Mouse (Mus musculus): ENCODE data around the gene Thada. TPM values are rescaled to one million over a fixed set of nuclear protein-coding genes. Genes with fewer than 3 reads are reported as not detected.
A peak's percentile ranks its signal among the peaks of the same experiment; 100 is the strongest.
"Not testable (repeated sequence)": the region's sequence is repeated elsewhere in the genome, so short reads cannot be mapped to it uniquely, and the experiment has no call there.

The Thada gene
- polyA plus RNA-seq, 1 experiment from 2014 or later, result 7.9 TPM

GRCm38 (mm10) chr17:84190885-84191284 lies 275.1 kb downstream of the Thada start:
- Histone ChIP-seq H3K27me3 (no peaks in the 10 kb centered on the region), H3K4me3 (replicated peaks) (no peak overlapping the region), H3K27ac (replicated peaks) (0 out of 2 replicates have a peak overlapping the region, but pooled peaks have one; percentile 25), H3K9ac (no peak overlapping the region), H3K36me3 (peaks cover 19% of the 10 kb centered on the region), H3K9me3 (replicated peaks) (no peaks in the 10 kb centered on the region), H3K4me1 (peaks cover 33% of the 10 kb centered on the region), H3K4me2 (replicated peaks) (no peak overlapping the region)
- 20% methylated on average over 8 of the region's 8 CpGs for WGBS
- ATAC-seq (ENCODE audit: insufficient number of reproducible peaks, low FRiP score, low TSS enrichment, low read depth), result no peak

DNA sequence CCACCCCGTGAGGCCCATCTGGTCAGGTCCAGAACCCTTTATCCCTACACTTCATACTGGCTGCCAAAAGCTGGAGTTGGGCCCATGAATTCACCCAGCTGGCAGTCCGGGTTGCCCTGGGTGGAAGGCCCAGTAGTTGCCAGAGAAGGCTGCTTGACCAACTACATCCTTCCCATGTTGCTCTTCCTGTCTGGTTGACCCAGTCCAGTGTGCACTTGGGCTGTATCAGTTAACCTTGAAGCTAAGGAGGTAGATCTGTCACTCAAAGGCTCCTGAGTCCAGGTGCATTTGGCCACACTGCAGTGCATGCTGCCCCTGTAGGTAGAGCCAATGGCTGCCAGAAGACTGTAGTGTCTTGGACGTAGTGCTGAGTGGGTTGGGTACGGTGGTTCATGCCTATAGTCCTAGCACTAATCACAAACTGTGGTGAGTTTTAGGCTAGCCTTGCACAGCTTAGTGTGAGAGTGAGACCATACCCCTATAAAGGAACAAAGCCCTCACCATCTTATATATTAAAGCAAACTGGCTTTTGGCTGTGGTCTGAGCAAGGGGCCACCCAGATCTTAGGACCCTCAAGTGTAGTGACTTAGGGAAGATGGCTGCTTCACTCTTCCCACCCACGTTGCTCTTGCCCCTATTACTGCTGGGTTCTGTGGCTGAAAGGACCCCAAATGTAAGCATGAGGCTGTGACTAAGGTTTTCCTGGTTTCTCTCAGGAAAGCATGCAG lies 276.7 kb downstream of the Thada start:
- Histone ChIP-seq H3K4me2 (replicated peaks) (peak overlapping the region; percentile 89), H3K36me3 (peaks cover 19% of the 10 kb centered on the region), H3K4me1 (peaks cover 30% of the 10 kb centered on the region), H3K27ac (replicated peaks) (peak overlapping the region; percentile 98), H3K4me3 (replicated peaks) (peak overlapping the region; percentile 64; the same call in 1 of the 2 replicates), H3K9ac (no peak overlapping the region), H3K27me3 (no peaks in the 10 kb centered on the region), H3K9me3 (replicated peaks) (no peaks in the 10 kb centered on the region)
- no peak for ATAC-seq (ENCODE audit: insufficient number of reproducible peaks, low FRiP score, low TSS enrichment, low read depth)
- WGBS, result 73% methylated on average over 5 of the region's 5 CpGs

- H3K36me3 ChIP-seq, result peaks cover 19% of the 10 kb centered on the region
- 3% methylated on average over 37 of the region's 38 CpGs for WGBS
Observed at GRCm38 (mm10) chr17:84188374-84188961, 277.5 kb downstream of the Thada start.

GRCm38 (mm10) chr17:84187727-84188373 lies 278.2 kb downstream of the Thada start, which contains the start of gene Zfp36l2:
TSS of gene Zfp36l2 (minus strand) at chr17:84187947.
- under 1% methylated on average over 68 of the region's 76 CpGs for WGBS
- no peaks in the 10 kb centered on the region for H3K9me3 ChIP-seq (replicated peaks)
- ATAC-seq (ENCODE audit: insufficient number of reproducible peaks, low FRiP score, low TSS enrichment, low read depth), result peak; percentile 92

More at GRCm38 (mm10) chr17:84188374-84188961, 277.5 kb downstream of the Thada start:
- peak overlapping the region; percentile 52 for H3K9ac ChIP-seq
- peak overlapping the region; percentile 89 for H3K4me2 ChIP-seq (replicated peaks)
- peaks cover 32% of the 10 kb centered on the region for H3K4me1 ChIP-seq
- H3K4me3 ChIP-seq (replicated peaks), result peak overlapping the region; percentile 64
- ATAC-seq (ENCODE audit: insufficient number of reproducible peaks, low FRiP score, low TSS enrichment, low read depth), result peak; percentile 81
- no peaks in the 10 kb centered on the region for H3K27me3 ChIP-seq
- peak overlapping the region; percentile 98 for H3K27ac ChIP-seq (replicated peaks)
- H3K9me3 ChIP-seq (replicated peaks), result no peaks in the 10 kb centered on the region

GRCm38 (mm10) chr17:84187264-84187663 lies 278.7 kb downstream of the Thada start:
- ATAC-seq (ENCODE audit: insufficient number of reproducible peaks, low FRiP score, low TSS enrichment, low read depth), result peak; percentile 53
- WGBS, result under 1% methylated on average over 16 of the region's 37 CpGs
- not testable (repeated sequence) for H3K27me3 ChIP-seq

More at GRCm38 (mm10) chr17:84187727-84188373, 278.2 kb downstream of the Thada start, which contains the start of gene Zfp36l2:
- peak within 1 kb of the TSS; percentile 90 for H3K9ac ChIP-seq
- H3K36me3 ChIP-seq, result peaks cover 15% of the 10 kb centered on the region
- peak within 1 kb of the TSS; percentile 89 for H3K4me2 ChIP-seq (replicated peaks)
- H3K27me3 ChIP-seq, result no peaks in the 10 kb centered on the region
- peak within 1 kb of the TSS; percentile 98 for H3K27ac ChIP-seq (replicated peaks)
- H3K4me3 ChIP-seq (replicated peaks), result peak within 1 kb of the TSS; percentile 78
- H3K4me1 ChIP-seq, result peaks cover 38% of the 10 kb centered on the region

DNA sequence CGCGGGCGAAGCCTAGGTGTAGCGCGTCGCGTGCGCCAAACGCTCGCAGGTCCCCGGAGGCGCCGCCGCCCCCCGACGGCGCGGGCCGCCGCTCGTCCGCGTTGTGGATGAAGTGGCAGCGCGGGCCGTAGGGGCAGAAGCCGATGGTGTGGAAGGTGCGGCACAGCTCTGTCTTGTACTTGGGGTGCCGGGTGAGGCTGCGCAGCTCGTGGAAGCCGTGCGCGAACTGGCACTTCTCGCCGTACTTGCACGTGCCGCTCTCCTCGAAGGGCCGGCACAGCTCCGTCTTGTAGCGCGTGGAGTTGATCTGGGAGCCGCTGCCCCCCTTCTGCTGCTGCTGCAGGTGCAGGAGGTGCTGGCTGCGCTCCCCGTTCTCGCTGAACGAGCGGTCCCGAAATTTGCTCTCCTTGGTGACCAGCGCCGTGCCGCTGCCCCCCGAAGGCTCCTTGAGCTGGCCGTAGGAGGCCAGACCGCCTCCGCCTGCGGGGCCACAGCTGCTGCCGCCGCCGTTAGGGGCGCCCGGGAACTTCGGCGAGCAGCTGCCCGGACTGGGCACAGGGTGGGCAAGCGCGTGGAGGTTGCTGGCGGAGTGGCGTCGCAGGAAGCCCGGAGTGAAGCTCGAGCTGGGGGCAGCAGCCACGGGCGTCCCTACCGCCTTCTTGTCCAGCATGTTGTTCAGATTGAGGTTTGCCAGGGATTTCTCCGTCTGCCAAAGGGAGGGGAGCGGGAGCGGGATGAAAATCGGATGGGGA lies 279.4 kb downstream of the Thada start:
- Histone ChIP-seq H3K27me3 (no peaks in the 10 kb centered on the region), H3K9ac (peak overlapping the region; percentile 90), H3K4me3 (replicated peaks) (peak overlapping the region; percentile 78), H3K4me1 (peaks cover 50% of the 10 kb centered on the region), H3K36me3 (0 out of 2 replicates have a peak, but pooled peaks cover 4% of the 10 kb centered on the region), H3K27ac (replicated peaks) (peak overlapping the region; percentile 91), H3K9me3 (replicated peaks) (no peaks in the 10 kb centered on the region), H3K4me2 (replicated peaks) (peak overlapping the region; percentile 44)
- under 1% methylated on average over 72 of the region's 80 CpGs for WGBS
- no peak for ATAC-seq (ENCODE audit: insufficient number of reproducible peaks, low FRiP score, low TSS enrichment, low read depth)

More at GRCm38 (mm10) chr17:84187264-84187663, 278.7 kb downstream of the Thada start:
- Histone ChIP-seq H3K4me3 (replicated peaks) (peak overlapping the region; percentile 78), H3K9ac (peak overlapping the region; percentile 90), H3K27ac (replicated peaks) (peak overlapping the region; percentile 98), H3K4me2 (replicated peaks) (peak overlapping the region; percentile 89), H3K4me1 (peaks cover 44% of the 10 kb centered on the region)
- H3K36me3 ChIP-seq; H3K9me3 ChIP-seq (replicated peaks): not testable (repeated sequence)

- WGBS, result under 1% methylated on average over 108 of the region's 108 CpGs
- no peak for ATAC-seq (ENCODE audit: insufficient number of reproducible peaks, low FRiP score, low TSS enrichment, low read depth)
- peak overlapping the region; percentile 90 for H3K9ac ChIP-seq
- H3K9me3 ChIP-seq (replicated peaks), result no peaks in the 10 kb centered on the region
- H3K27ac ChIP-seq (replicated peaks), result peak overlapping the region; percentile 91
- H3K27me3 ChIP-seq, result no peaks in the 10 kb centered on the region
- H3K4me2 ChIP-seq (replicated peaks), result peak overlapping the region; percentile 44
- H3K4me3 ChIP-seq (replicated peaks), result peak overlapping the region; percentile 78
- peaks cover 54% of the 10 kb centered on the region for H3K4me1 ChIP-seq
- 0 out of 2 replicates have a peak, but pooled peaks cover 4% of the 10 kb centered on the region for H3K36me3 ChIP-seq
Observed at GRCm38 (mm10) chr17:84185581-84186450, 280.2 kb downstream of the Thada start.

- peaks cover 54% of the 10 kb centered on the region for H3K4me1 ChIP-seq
Observed at GRCm38 (mm10) chr17:84185011-84185411, 281.0 kb downstream of the Thada start.

DNA sequence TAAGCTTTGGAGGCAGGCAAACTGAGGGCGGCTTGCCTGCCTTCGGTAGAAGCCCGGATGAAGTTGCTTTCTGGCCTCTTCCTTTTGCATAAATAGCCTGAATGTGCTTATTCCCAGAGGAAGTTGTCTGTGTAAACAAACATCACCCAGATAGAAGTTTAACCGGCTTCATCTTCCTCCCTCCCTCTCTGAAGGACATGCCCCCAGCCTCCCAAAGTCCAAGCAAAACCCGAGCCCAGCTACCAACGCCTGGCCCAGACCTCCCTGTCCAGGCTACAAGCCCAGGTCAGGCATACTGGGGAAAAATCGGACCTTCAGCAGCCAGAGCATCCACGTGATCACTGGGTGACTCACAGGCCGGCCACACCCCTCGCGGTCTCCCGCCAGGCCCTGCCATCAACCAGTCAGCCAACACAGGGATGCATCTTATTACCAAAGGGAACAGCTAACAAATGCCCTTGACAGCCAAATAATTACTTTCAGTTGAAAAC lies 282.7 kb downstream of the Thada start:
- H3K4me2 ChIP-seq (replicated peaks), result peak overlapping the region; percentile 56
- under 1% methylated on average over 12 of the region's 12 CpGs for WGBS
- no peak for ATAC-seq (ENCODE audit: insufficient number of reproducible peaks, low FRiP score, low TSS enrichment, low read depth)

More at GRCm38 (mm10) chr17:84185011-84185411, 281.0 kb downstream of the Thada start:
- H3K9ac ChIP-seq, result peak overlapping the region; percentile 90
- H3K4me3 ChIP-seq (replicated peaks), result peak overlapping the region; percentile 78
- H3K4me2 ChIP-seq (replicated peaks), result peak overlapping the region; percentile 44
- no peaks in the 10 kb centered on the region for H3K27me3 ChIP-seq
- no peaks in the 10 kb centered on the region for H3K36me3 ChIP-seq
- peak overlapping the region; percentile 91 for H3K27ac ChIP-seq (replicated peaks)
- H3K9me3 ChIP-seq (replicated peaks), result no peaks in the 10 kb centered on the region
- no peak for ATAC-seq (ENCODE audit: insufficient number of reproducible peaks, low FRiP score, low TSS enrichment, low read depth)
- 2% methylated on average over 7 of the region's 7 CpGs for WGBS

More for the DNA sequence above, 282.7 kb downstream of the Thada start:
- H3K9ac ChIP-seq, result peak overlapping the region; percentile 21; the same call in 1 of the 2 replicates
- H3K4me1 ChIP-seq, result peaks cover 45% of the 10 kb centered on the region
- no peaks in the 10 kb centered on the region for H3K36me3 ChIP-seq
- no peaks in the 10 kb centered on the region for H3K9me3 ChIP-seq (replicated peaks)
- peak overlapping the region; percentile 88 for H3K27ac ChIP-seq (replicated peaks)
- H3K4me3 ChIP-seq (replicated peaks), result peak overlapping the region; percentile 38
- H3K27me3 ChIP-seq, result no peaks in the 10 kb centered on the region
